21 mouse cellular contexts compared by ENCODE assay signal in the genomic region with DNA sequence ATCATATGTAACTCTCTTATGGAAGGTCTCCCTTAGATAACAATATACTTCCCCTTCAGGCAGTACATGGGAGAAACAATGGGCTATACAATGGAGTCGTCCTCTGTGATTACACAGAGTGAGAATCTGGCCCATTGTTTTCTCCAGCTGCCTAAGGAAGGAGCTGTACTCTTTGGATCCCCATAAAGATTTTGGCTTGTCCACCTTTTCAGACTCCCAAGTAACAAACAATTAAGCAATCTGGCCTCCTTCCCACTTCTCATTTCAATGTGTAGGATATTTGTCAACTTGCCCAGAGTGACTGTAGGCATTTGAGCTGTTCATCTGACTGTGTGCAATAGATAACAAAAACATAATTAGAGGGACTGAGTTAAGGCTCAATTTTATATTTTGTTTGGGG. TPM values are rescaled to one million over a fixed set of nuclear protein-coding genes. Genes with fewer than 3 reads are reported as not detected.
A peak's percentile ranks its signal among the peaks of the same experiment; 100 is the strongest.
DNase-seq lines count a peak whose midpoint lies in the region; ATAC-seq lines count a peak whose summit lies in the region.
"Had no signal": no experiment of that assay in that cellular context is flagged by ENCODE, and none has a peak within 500 bp of the region (broad histone marks: within the 10 kb centered on the region; RNA-seq: fewer than 3 reads in every experiment).

No protein-coding gene starts in this region.

- DNase-seq in frontal cortex, postnatal 25 days (ENCODE audit: low spot score in 2 of 2): no peak
- peak; percentile 11 for DNase-seq in lung, postnatal 25 days (ENCODE audit: low spot score)
- no peak for DNase-seq in lung, postnatal 4 days
- peak; percentile 59 for DNase-seq in Muller cell, postnatal 12 days (ENCODE audit: inconsistent ontology term)
- DNase-seq in gonadal fat pad, adult 2 months (ENCODE audit: low read depth): peak; percentile 98
- DNase-seq in ovary, postnatal 10 days (ENCODE audit: low spot score): no peak
- DNase-seq: adrenal gland, postnatal 14 days; cerebellum, adult 8-10 months; heart, postnatal 36 days; kidney, adult 18-20 months; kidney, postnatal 14 days had no signal

- H3K4me2 ChIP-seq in hindbrain, embryonic 12.5 days (replicated peaks): no peak overlapping the region
- H3K4me2 ChIP-seq: embryonic facial prominence, embryonic 15.5 days; liver, embryonic 11.5 days; midbrain, embryonic 15.5 days; stomach, embryonic 15.5 days had no signal

- H3K9me3 ChIP-seq in hindbrain, embryonic 12.5 days (replicated peaks): no peaks in the 10 kb centered on the region
- H3K9me3 ChIP-seq: embryonic facial prominence, embryonic 15.5 days; limb, embryonic 10.5 days; midbrain, embryonic 15.5 days; stomach, embryonic 15.5 days had no signal

- H3K4me1 ChIP-seq in hindbrain, embryonic 12.5 days: no peaks in the 10 kb centered on the region
- H3K4me1 ChIP-seq: embryonic facial prominence, embryonic 15.5 days; limb, embryonic 10.5 days; midbrain, embryonic 15.5 days; stomach, embryonic 15.5 days had no signal

- H3K27me3 ChIP-seq in hindbrain, embryonic 12.5 days: no peaks in the 10 kb centered on the region
- H3K27me3 ChIP-seq: embryonic facial prominence, embryonic 15.5 days; midbrain, embryonic 15.5 days; stomach, embryonic 15.5 days had no signal

- no peak overlapping the region for H3K4me3 ChIP-seq in hindbrain, embryonic 12.5 days
- H3K4me3 ChIP-seq: embryonic facial prominence, embryonic 15.5 days; left cerebral cortex, adult 2 months; limb, embryonic 10.5 days; midbrain, embryonic 15.5 days; stomach, embryonic 15.5 days had no signal

- H3K9ac ChIP-seq in hindbrain, embryonic 12.5 days: no peak overlapping the region
- H3K9ac ChIP-seq: embryonic facial prominence, embryonic 15.5 days; midbrain, embryonic 15.5 days; stomach, embryonic 15.5 days had no signal

- ATAC-seq in frontal cortex, adult (ENCODE audit: low TSS enrichment): peak; percentile 41; the same call in 1 of the 2 replicates
- ATAC-seq in hindbrain, embryonic 12.5 days (ENCODE audit: low FRiP score): no peak
- ATAC-seq: midbrain, embryonic 15.5 days had no signal

- no peak overlapping the region for H3K27ac ChIP-seq in hindbrain, embryonic 12.5 days
- H3K27ac ChIP-seq: embryonic facial prominence, embryonic 15.5 days; left cerebral cortex, adult 2 months; limb, embryonic 10.5 days; macrophage; midbrain, embryonic 15.5 days; stomach, embryonic 15.5 days had no signal

- 19% methylated on average over 1 of the region's 1 CpGs for WGBS in hindbrain, embryonic 12.5 days

- no peaks in the 10 kb centered on the region for H3K36me3 ChIP-seq in hindbrain, embryonic 12.5 days
- H3K36me3 ChIP-seq: embryonic facial prominence, embryonic 15.5 days; limb, embryonic 10.5 days; midbrain, embryonic 15.5 days; stomach, embryonic 15.5 days had no signal

RNA-seq across cellular contexts. Expression of gene Pparg, which starts 50.7 kb away (rescaled TPM):
- polyA plus RNA-seq in gonadal fat pad, adult 2 months (2012; rRNA removed): 86.7 and 120 TPM in 2 replicates
- polyA plus RNA-seq in hindbrain, embryonic 12.5 days (2016; fragmentation: Nextera tagmentation; extraction: Ambion mirVana): 0.45 TPM in 1 of 2 replicates, not detected in the other
- polyA plus RNA-seq: forebrain, embryonic 11.5 days had no signal

Comparison
In these comparisons a context has a peak if more than half of its experiments do, and no peak if none do; other contexts are left out.
1. DNase-seq: peak in lung, postnatal 25 days (single experiment), Muller cell, postnatal 12 days (single experiment) and gonadal fat pad, adult 2 months (single experiment); none in frontal cortex, postnatal 25 days (0 of 2), lung, postnatal 4 days (0 of 2) and ovary, postnatal 10 days (single experiment).
2. RNA of gene Pparg, which starts 50.7 kb away (polyA plus RNA-seq): 86.7 to 120 TPM in gonadal fat pad, adult 2 months; 0.45 TPM in hindbrain, embryonic 12.5 days; every median in the first group is over 10 times any median in the second.